In the genomic region with DNA sequence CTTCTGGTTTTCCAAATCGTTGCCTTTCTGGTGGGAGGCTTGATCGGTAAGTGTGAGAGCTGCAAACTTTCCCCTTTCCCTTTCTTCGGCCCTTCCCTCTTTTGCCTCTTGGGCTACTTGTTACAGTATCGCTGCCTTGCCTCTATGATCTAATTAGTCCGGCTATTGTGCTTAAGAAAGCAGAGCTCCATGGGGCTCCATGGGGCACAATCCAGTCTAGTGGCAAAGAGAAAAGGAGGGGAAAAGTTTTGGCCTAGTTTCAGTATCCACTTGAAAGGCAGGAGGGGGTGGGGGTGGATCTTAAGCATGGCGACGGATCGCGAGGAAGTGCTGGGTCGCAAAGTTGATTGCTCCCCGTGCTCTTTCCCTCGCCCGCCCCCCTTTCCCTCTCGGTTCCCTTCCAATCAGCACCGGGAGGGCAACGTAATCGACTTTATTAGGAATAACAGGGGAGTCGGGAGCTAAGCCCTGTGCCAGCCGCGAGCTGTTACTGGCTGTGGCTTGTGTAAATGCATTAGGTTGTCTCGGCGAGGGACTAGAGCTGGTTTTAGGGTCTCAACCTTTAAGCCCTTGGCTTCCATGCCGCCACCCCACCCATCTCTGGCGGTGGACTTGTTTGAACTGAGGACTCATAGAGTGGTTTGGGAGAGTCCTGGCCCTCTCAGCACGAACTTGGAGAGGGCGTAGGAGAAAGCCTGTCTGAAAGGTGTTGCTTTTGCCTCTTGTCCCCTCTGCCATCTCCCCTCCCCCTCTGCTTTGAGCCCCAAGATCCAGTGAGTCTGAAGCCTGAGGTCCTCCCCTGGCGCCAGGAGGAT, we compare ENCODE assay signal across 8 mouse cellular contexts. TPM values are rescaled to one million over a fixed set of nuclear protein-coding genes. Genes with fewer than 3 reads are reported as not detected.
DNase-seq lines count a peak whose midpoint lies in the region; ATAC-seq and TF ChIP-seq lines count a peak whose summit lies in the region.

No protein-coding gene starts in this region.

- H3K36me3 ChIP-seq in forebrain, embryonic 11.5 days (ENCODE audit: control insufficient read depth, insufficient read depth, low read length): no peaks in the 10 kb centered on the region
- no peaks in the 10 kb centered on the region for H3K36me3 ChIP-seq in heart, postnatal 0 days (replicated peaks; ENCODE audit: control insufficient read depth, insufficient read depth, low read length)
- H3K36me3 ChIP-seq in liver, embryonic 13.5 days: no peaks in the 10 kb centered on the region

- peak overlapping the region; percentile 51 for H3K4me3 ChIP-seq in forebrain, embryonic 11.5 days (ENCODE audit: low read depth, low read length)
- peak overlapping the region; percentile 87 for H3K4me3 ChIP-seq in heart, postnatal 0 days (ENCODE audit: low read depth, low read length)
- peak overlapping the region; percentile 62 for H3K4me3 ChIP-seq in liver, embryonic 13.5 days (replicated peaks)

- peak overlapping the region; percentile 68 for H3K27ac ChIP-seq in forebrain, embryonic 11.5 days (ENCODE audit: low read depth, low read length)
- H3K27ac ChIP-seq in heart, postnatal 0 days (ENCODE audit: low read depth): peak overlapping the region; percentile 96
- no peak overlapping the region for H3K27ac ChIP-seq in liver, embryonic 13.5 days

- peak; percentile 18 to 24 for DNase-seq in B cell, adult 2 months
- peak; percentile 59 for DNase-seq in adrenal gland, postnatal 25 days
- DNase-seq in forebrain, embryonic 11.5 days (ENCODE audit: low spot score): peak; percentile 80
- peak; percentile 86 for DNase-seq in heart, postnatal 0 days (ENCODE audit: low spot score)
- peak; percentile 77 for DNase-seq in kidney, postnatal 14 days
- peak; percentile 3 for DNase-seq in liver, embryonic 13.5 days
- peak; percentile 56 for DNase-seq in naive thymus-derived CD4-positive, alpha-beta T cell, adult 2 months (ENCODE audit: low read depth)
- DNase-seq in testis, postnatal 10 days (ENCODE audit: low spot score): peak; percentile 64

- WGBS in forebrain, embryonic 11.5 days: under 1% methylated on average over 27 of the region's 27 CpGs
- WGBS in heart, postnatal 0 days: under 1% methylated on average over 27 of the region's 27 CpGs
- WGBS in liver, embryonic 13.5 days (ENCODE audit: insufficient replicate concordance): 1% methylated on average over 27 of the region's 27 CpGs

- H3K4me1 ChIP-seq in forebrain, embryonic 11.5 days (replicated peaks; ENCODE audit: control insufficient read depth, insufficient read depth, low read length): peaks cover 6% of the 10 kb centered on the region; the same call in 1 of the 2 replicates
- peaks cover 14% of the 10 kb centered on the region for H3K4me1 ChIP-seq in heart, postnatal 0 days (ENCODE audit: control insufficient read depth, insufficient read depth)
- H3K4me1 ChIP-seq in liver, embryonic 13.5 days (replicated peaks): peaks cover 6% of the 10 kb centered on the region; the same call in 1 of the 2 replicates

- ATAC-seq in forebrain, embryonic 11.5 days (replicated peaks; ENCODE audit: low FRiP score): peak; percentile 81
- peak; percentile 86 for ATAC-seq in heart, postnatal 0 days (ENCODE audit: insufficient read depth, low read depth)
- ATAC-seq in liver, embryonic 13.5 days (ENCODE audit: low read depth): peak; percentile 56

- H3K4me2 ChIP-seq in forebrain, embryonic 11.5 days (ENCODE audit: low read depth, low read length, severe bottlenecking): peak overlapping the region; percentile 83
- peak overlapping the region; percentile 87 for H3K4me2 ChIP-seq in heart, postnatal 0 days (ENCODE audit: low read depth, low read length)
- peak overlapping the region; percentile 75 for H3K4me2 ChIP-seq in liver, embryonic 13.5 days

- H3K27me3 ChIP-seq in forebrain, embryonic 11.5 days (ENCODE audit: control insufficient read depth, insufficient read depth, low read length): peaks cover 16% of the 10 kb centered on the region
- H3K27me3 ChIP-seq in heart, postnatal 0 days (ENCODE audit: control insufficient read depth, insufficient read depth, low read length): no peaks in the 10 kb centered on the region
- no peaks in the 10 kb centered on the region for H3K27me3 ChIP-seq in liver, embryonic 13.5 days

- peak overlapping the region; percentile 70 for H3K9ac ChIP-seq in forebrain, embryonic 11.5 days (ENCODE audit: low read length)
- H3K9ac ChIP-seq in heart, postnatal 0 days (replicated peaks; ENCODE audit: low read depth, low read length): peak overlapping the region; percentile 89
- H3K9ac ChIP-seq in liver, embryonic 13.5 days: peak overlapping the region; percentile 63

- no peaks in the 10 kb centered on the region for H3K9me3 ChIP-seq in forebrain, embryonic 11.5 days (ENCODE audit: control insufficient read depth, low read length)
- no peaks in the 10 kb centered on the region for H3K9me3 ChIP-seq in heart, postnatal 0 days (replicated peaks; ENCODE audit: control insufficient read depth, low read length)
- H3K9me3 ChIP-seq in liver, embryonic 13.5 days (replicated peaks): no peaks in the 10 kb centered on the region

- no peak for TF ChIP-seq EP300 in heart, postnatal 0 days (IDR thresholded peaks at IDR 0.05; ENCODE audit: low read depth)

- TF ChIP-seq CTCF in heart, postnatal 0 days (IDR thresholded peaks at IDR 0.05; ENCODE audit: low read depth): no peak

RNA-seq across cellular contexts. Expression of a gene that starts 0.7 kb away (rescaled TPM):
- total RNA-seq in adrenal gland, postnatal 25 days (2021): 43.9 and 55.0 TPM in 2 replicates
- polyA plus RNA-seq in forebrain, embryonic 11.5 days (2014; fragmentation: Nextera tagmentation; extraction: Ambion mirVana): 120 and 127 TPM in 2 replicates
- total RNA-seq in heart, postnatal 0 days (2014; rRNA removed; ENCODE audit: low replicate concordance): 95.1 and 105 TPM in 2 replicates
- polyA plus RNA-seq in heart, postnatal 0 days (2015; fragmentation: Nextera tagmentation; extraction: Ambion mirVana): 99.4 and 106 TPM in 2 replicates
- polyA plus RNA-seq in liver, embryonic 13.5 days (2015; fragmentation: Nextera tagmentation; extraction: Ambion mirVana): 9.3 and 10.2 TPM in 2 replicates

Comparison
In these comparisons a context has a peak if more than half of its experiments do, and no peak if none do; other contexts are left out.
1. DNase-seq: peak in every context shown above with its lines; median percentile 86 in heart, postnatal 0 days; 80 in forebrain, embryonic 11.5 days; 77 in kidney, postnatal 14 days; 64 in testis, postnatal 10 days; 59 in adrenal gland, postnatal 25 days; 56 in naive thymus-derived CD4-positive, alpha-beta T cell, adult 2 months; 21 in B cell, adult 2 months; 3 in liver, embryonic 13.5 days.